Mouse (Mus musculus) lung, postnatal 0 days (tissue): ENCODE results near the gene Chaf1b. TPM values are rescaled to one million over a fixed set of nuclear protein-coding genes. Genes with fewer than 3 reads are reported as not detected.
A peak's percentile ranks its signal among the peaks of the same experiment; 100 is the strongest.

Experiments
- ATAC-seq: fragments of 200-750 bp; cut with Nextera tagmentation; 2 replicates; pipeline ENCODE4 v1.8.0; 2017; ENCODE audit warnings: moderate library complexity
- DNase-seq: peaks from one replicate; pipeline ENCODE4 v3.0.0-alpha.2; 2016; ENCODE audit warnings: low spot score
- H3K27ac ChIP-seq: fragments of 300-500 bp; sonication (generic); 2 replicates; pipeline ENCODE4 v1.5.1; 2014; ENCODE audit warnings: antibody characterized with exemption, mild to moderate bottlenecking, low read length, mixed read lengths
- H3K27me3 ChIP-seq: fragments of 300-500 bp; sonication (generic); replicated peaks from 2 replicates; pipeline ENCODE4 v1.6.1; 2014; ENCODE audit warnings: low read length, mixed read lengths; ENCODE audit not compliant: insufficient read depth
- H3K36me3 ChIP-seq: fragments of 300-500 bp; sonication (generic); 2 replicates; pipeline ENCODE4 v1.6.1; 2014; ENCODE audit warnings: low read length, mixed read lengths; ENCODE audit not compliant: insufficient read depth
- H3K4me1 ChIP-seq: fragments of 300-500 bp; sonication (generic); 2 replicates; pipeline ENCODE4 v1.6.1; 2014; ENCODE audit warnings: antibody characterized with exemption, low read depth, low read length, mixed read lengths; ENCODE audit not compliant: insufficient read depth
- H3K4me2 ChIP-seq: fragments of 300-500 bp; sonication (generic); replicated peaks from 2 replicates; pipeline ENCODE4 v1.6.1; 2014; ENCODE audit warnings: low read depth, mild to moderate bottlenecking, low read length, moderate library complexity, mixed read lengths
- H3K4me3 ChIP-seq: fragments of 300-500 bp; sonication (generic); 2 replicates; pipeline ENCODE4 v1.5.1; 2014; ENCODE audit warnings: low read depth, low read length
- H3K9ac ChIP-seq: fragments of 300-500 bp; sonication (generic); replicated peaks from 2 replicates; pipeline ENCODE4 v1.6.1; 2014; ENCODE audit warnings: low read depth, mild to moderate bottlenecking
- H3K9me3 ChIP-seq: fragments of 300-500 bp; sonication (generic); 2 replicates; pipeline ENCODE4 v1.6.1; 2016; ENCODE audit warnings: low read length, mixed read lengths
- CTCF ChIP-seq: IDR thresholded peaks from 2 replicates; pipeline ENCODE4 v1.5.1; 2016; ENCODE audit warnings: antibody characterized with exemption, mild to moderate bottlenecking
- EP300 ChIP-seq: IDR thresholded peaks from 2 replicates; pipeline ENCODE4 v1.6.1; 2016; ENCODE audit warnings: antibody characterized with exemption, mild to moderate bottlenecking, control low read depth
- WGBS: fragments of 180-500 bp; shearing (Covaris S2); extraction: QIAGEN DNeasy Blood & Tissue Kit; methylation state at CpG from one replicate; pipeline ENCODE4 v1.1.7; 2014; 5-methylcytosine and 5-hydroxymethylcytosine counted together
- polyA plus RNA-seq: library from polyadenylated mRNA; unstranded; fragments of >200 nt; fragmentation: Nextera tagmentation; extraction: Ambion mirVana; gene quantifications from 2 replicates; pipeline ENCODE4 v1.2.1, GENCODE M21; 2015

Gene Chaf1b
- polyA plus RNA-seq, 1 experiment from 2014 or later: 10.2 TPM

GRCm38 (mm10) chr16:93893285-93893684 lies 9.6 kb downstream of the Chaf1b start:
- TF ChIP-seq EP300 (no peak), CTCF (no peak)
- Histone ChIP-seq H3K27me3 (no peaks in the 10 kb centered on the region), H3K4me2 (no peak overlapping the region), H3K9me3 (no peaks in the 10 kb centered on the region), H3K27ac (no peak overlapping the region), H3K9ac (no peak overlapping the region), H3K4me3 (no peak overlapping the region), H3K4me1 (no peaks in the 10 kb centered on the region), H3K36me3 (no peaks in the 10 kb centered on the region)
- 92% methylated on average over 5 of the region's 5 CpGs for WGBS
- ATAC-seq: no peak
- DNase-seq: no peak

GRCm38 (mm10) chr16:93903027-93903426 lies 19.3 kb downstream of the Chaf1b start:
- Histone ChIP-seq H3K9me3 (no peaks in the 10 kb centered on the region), H3K27ac (no peak overlapping the region), H3K27me3 (no peaks in the 10 kb centered on the region), H3K9ac (no peak overlapping the region), H3K36me3 (no peaks in the 10 kb centered on the region), H3K4me2 (no peak overlapping the region), H3K4me1 (0 out of 2 replicates have a peak, but pooled peaks cover 5% of the 10 kb centered on the region), H3K4me3 (no peak overlapping the region)
- TF ChIP-seq EP300 (no peak), CTCF (peak; percentile 55)
- WGBS: 79% methylated on average over 6 of the region's 6 CpGs
- DNase-seq (no peak), ATAC-seq (no peak)

GRCm38 (mm10) chr16:93906156-93907014 lies 22.7 kb downstream of the Chaf1b start:
- TF ChIP-seq EP300 (no peak), CTCF (peak; percentile 97)
- Histone ChIP-seq H3K36me3 (no peaks in the 10 kb centered on the region), H3K4me2 (no peak overlapping the region), H3K4me3 (no peak overlapping the region), H3K9ac (no peak overlapping the region), H3K4me1 (0 out of 2 replicates have a peak, but pooled peaks cover 5% of the 10 kb centered on the region), H3K9me3 (no peaks in the 10 kb centered on the region), H3K27me3 (no peaks in the 10 kb centered on the region), H3K27ac (no peak overlapping the region)
- peak; percentile 76 for DNase-seq
- WGBS: 60% methylated on average over 11 of the region's 11 CpGs
- peak; percentile 56 for ATAC-seq

- no peaks in the 10 kb centered on the region for H3K36me3 ChIP-seq
- H3K4me2 ChIP-seq: no peak overlapping the region
- H3K9me3 ChIP-seq: no peaks in the 10 kb centered on the region
- ATAC-seq: no peak
- no peak overlapping the region for H3K4me3 ChIP-seq
- peaks cover 5% of the 10 kb centered on the region; the same call in 1 of the 2 replicates for H3K4me1 ChIP-seq
- no peak for DNase-seq
- 68% methylated on average over 5 of the region's 5 CpGs for WGBS
- H3K27ac ChIP-seq: no peak overlapping the region
- H3K9ac ChIP-seq: no peak overlapping the region
- no peaks in the 10 kb centered on the region for H3K27me3 ChIP-seq
- TF ChIP-seq EP300: no peak
- TF ChIP-seq CTCF: no peak
Measured at GRCm38 (mm10) chr16:93907761-93908160, 24.1 kb downstream of the Chaf1b start.

GRCm38 (mm10) chr16:93908196-93908595 lies 24.5 kb downstream of the Chaf1b start:
- Histone ChIP-seq H3K4me2 (no peak overlapping the region), H3K27ac (no peak overlapping the region), H3K27me3 (no peaks in the 10 kb centered on the region), H3K4me3 (no peak overlapping the region), H3K36me3 (no peaks in the 10 kb centered on the region), H3K9me3 (no peaks in the 10 kb centered on the region), H3K4me1 (peaks cover 5% of the 10 kb centered on the region; the same call in 1 of the 2 replicates), H3K9ac (no peak overlapping the region)
- TF ChIP-seq CTCF: no peak
- TF ChIP-seq EP300: no peak
- ATAC-seq (no peak), DNase-seq (no peak)
- WGBS: 83% methylated on average over 6 of the region's 8 CpGs

- Histone ChIP-seq H3K4me2 (no peak overlapping the region), H3K4me3 (no peak overlapping the region), H3K27me3 (no peaks in the 10 kb centered on the region), H3K4me1 (peaks cover 5% of the 10 kb centered on the region; the same call in 1 of the 2 replicates), H3K27ac (no peak overlapping the region), H3K9ac (no peak overlapping the region), H3K36me3 (no peaks in the 10 kb centered on the region), H3K9me3 (no peaks in the 10 kb centered on the region)
- 71% methylated on average over 3 of the region's 3 CpGs for WGBS
- TF ChIP-seq EP300 (no peak), CTCF (no peak)
- no peak for DNase-seq
- ATAC-seq: no peak
Measured at GRCm38 (mm10) chr16:93909936-93910335, 26.2 kb downstream of the Chaf1b start.
